Mouse (Mus musculus) layer of hippocampus, adult 2 months (tissue): Measurements from ENCODE around the gene Dnaic1. TPM values are rescaled to one million over a fixed set of nuclear protein-coding genes. Genes with fewer than 3 reads are reported as not detected.

Source experiments
- DNase-seq, 2 experiments: peaks; one replicate each; pipeline ENCODE4 v3.0.0; 2022; ENCODE audit warnings: low spot score in 2 of 2
- H3K27ac ChIP-seq: fragments of 200-600 bp; 2 replicates; pipeline ENCODE4 v1.8.1; 2022
- H3K4me3 ChIP-seq: fragments of 200-600 bp; 2 replicates; pipeline ENCODE4 v1.8.1; 2022; ENCODE audit warnings: mild to moderate bottlenecking
- CTCF ChIP-seq: fragments of 200-600 bp; conservative IDR thresholded peaks from 2 replicates; pipeline ENCODE4 v1.8.1; 2022; ENCODE audit warnings: antibody characterized with exemption, mild to moderate bottlenecking, moderate library complexity
- total RNA-seq, 2 experiments: library from RNA; stranded (reverse); gene quantifications; 2 replicates each; pipeline ENCODE4 v1.2.3; 2021

Dnaic1 gene
- total RNA-seq, 2 experiments from 2014 or later = 7.7 to 8.3 TPM

- TF ChIP-seq CTCF = no peak
- no peak for DNase-seq
- Histone ChIP-seq H3K4me3 (no peak overlapping the region), H3K27ac (no peak overlapping the region)
Observed at GRCm38 (mm10) chr4:41602818-41603217, 33.2 kb downstream of the Dnaic1 start.

- no peak overlapping the region for H3K4me3 ChIP-seq
- H3K27ac ChIP-seq = no peak overlapping the region
- peak; percentile 72 for TF ChIP-seq CTCF
- peak in 1 of 2 experiments; percentile 30 for DNase-seq
Observed at GRCm38 (mm10) chr4:41604476-41605396, 35.2 kb downstream of the Dnaic1 start.

- Histone ChIP-seq H3K27ac (no peak overlapping the region), H3K4me3 (no peak overlapping the region)
- no peak for TF ChIP-seq CTCF
- no peak for DNase-seq
Observed at GRCm38 (mm10) chr4:41606784-41607183, 37.2 kb downstream of the Dnaic1 start.

- DNase-seq = peak; percentile 25 to 40
- peak; percentile 60 for TF ChIP-seq CTCF
- Histone ChIP-seq H3K4me3 (no peak overlapping the region), H3K27ac (0 out of 2 replicates have a peak overlapping the region, but pooled peaks have one; percentile 28)
Observed at GRCm38 (mm10) chr4:41609681-41610593, 40.4 kb downstream of the Dnaic1 start.

- H3K4me3 ChIP-seq = no peak overlapping the region
- TF ChIP-seq CTCF = no peak
- no peak overlapping the region for H3K27ac ChIP-seq
- DNase-seq = no peak
Observed at GRCm38 (mm10) chr4:41610594-41610980, 41.0 kb downstream of the Dnaic1 start.

- Histone ChIP-seq H3K4me3 (no peak overlapping the region), H3K27ac (0 out of 2 replicates have a peak overlapping the region, but pooled peaks have one; percentile 39)
- TF ChIP-seq CTCF = no peak
- DNase-seq = no peak
Observed at GRCm38 (mm10) chr4:41612166-41612565, 42.6 kb downstream of the Dnaic1 start.

- peak overlapping the region; percentile 79; the same call in 1 of the 2 replicates for H3K27ac ChIP-seq
- no peak overlapping the region for H3K4me3 ChIP-seq
- peak; percentile 86 to 89 for DNase-seq
- peak; percentile 99 for TF ChIP-seq CTCF
Observed at GRCm38 (mm10) chr4:41614156-41614555, 44.6 kb downstream of the Dnaic1 start.

GRCm38 (mm10) chr4:41615661-41616599, 46.4 kb downstream of the Dnaic1 start:
- peak overlapping the region; percentile 87 for H3K27ac ChIP-seq
- DNase-seq = peak; percentile 71 to 89
- peak; percentile 70 for TF ChIP-seq CTCF
- H3K4me3 ChIP-seq = no peak overlapping the region

- Histone ChIP-seq H3K4me3 (no peak overlapping the region), H3K27ac (peak overlapping the region; percentile 47)
- DNase-seq = peak; percentile 39 to 63
- TF ChIP-seq CTCF = no peak; the same call in 1 of the 2 replicates
Observed at GRCm38 (mm10) chr4:41618916-41619746, 49.6 kb downstream of the Dnaic1 start.

GRCm38 (mm10) chr4:41622071-41622470, 52.5 kb downstream of the Dnaic1 start:
- DNase-seq = no peak
- no peak overlapping the region for H3K27ac ChIP-seq
- no peak for TF ChIP-seq CTCF
- H3K4me3 ChIP-seq = no peak overlapping the region
